Mouse (Mus musculus) ES-Bruce4 (cell line): ENCODE measurements around the gene Psg28. TPM values are rescaled to one million over a fixed set of nuclear protein-coding genes. Genes with fewer than 3 reads are reported as not detected.
"Not testable (repeated sequence)": the region's sequence is repeated elsewhere in the genome, so short reads cannot be mapped to it uniquely, and the experiment has no call there.

ENCODE experiments used
- H3K27ac ChIP-seq: 2 replicates; pipeline ENCODE4 v1.5.1; 2012; ENCODE audit warnings: low read length, inconsistent platforms; ENCODE audit not compliant: insufficient read depth
- H3K27me3 ChIP-seq: 2 replicates; pipeline ENCODE4 v1.6.1; 2012; ENCODE audit warnings: mild to moderate bottlenecking, low read length, inconsistent platforms; ENCODE audit not compliant: control insufficient read depth, poor library complexity, insufficient read depth, severe bottlenecking
- H3K36me3 ChIP-seq: 2 replicates; pipeline ENCODE4 v1.6.1; 2012; ENCODE audit warnings: inconsistent platforms, mild to moderate bottlenecking, low read length, moderate library complexity; ENCODE audit not compliant: control insufficient read depth, poor library complexity, insufficient read depth, severe bottlenecking
- H3K4me1 ChIP-seq: one replicate; pipeline ENCODE4 v1.8.1; 2011; ENCODE audit warnings: low read length; ENCODE audit not compliant: control insufficient read depth, insufficient read depth
- H3K4me3 ChIP-seq: 2 replicates; pipeline ENCODE4 v1.5.1; 2011; ENCODE audit warnings: low read depth, mild to moderate bottlenecking, low read length
- H3K9ac ChIP-seq: 2 replicates; pipeline ENCODE4 v1.6.1; 2012; ENCODE audit warnings: low read depth, mild to moderate bottlenecking, inconsistent platforms; ENCODE audit not compliant: poor library complexity, severe bottlenecking
- H3K9me3 ChIP-seq: replicated peaks from 2 replicates; pipeline ENCODE4 v1.6.1; 2012; ENCODE audit warnings: mild to moderate bottlenecking, low read length, inconsistent platforms; ENCODE audit not compliant: control insufficient read depth, poor library complexity, insufficient read depth, severe bottlenecking
- CTCF ChIP-seq: IDR thresholded peaks from one replicate; pipeline ENCODE4 v1.8.1; 2011; ENCODE audit warnings: low read depth, low read length
- EP300 ChIP-seq: IDR thresholded peaks from 2 replicates; pipeline ENCODE4 v1.6.1; 2011; ENCODE audit warnings: low read depth, low read length; ENCODE audit not compliant: insufficient read depth
- POLR2A ChIP-seq: IDR thresholded peaks from one replicate; pipeline ENCODE4 v1.8.1; 2011; ENCODE audit warnings: low read length; ENCODE audit not compliant: insufficient read depth
- polyA plus RNA-seq: library from polyadenylated mRNA; stranded (reverse); fragments of >200 nt; gene quantifications from 2 replicates; pipeline ENCODE4 v1.2.4, GENCODE M21; 2011; ENCODE audit warnings: low read depth; ENCODE audit not compliant: missing spikeins, insufficient read depth, insufficient read length

Psg28 gene
- 0.47 and 1.1 TPM in 2 replicates for polyA plus RNA-seq

GRCm38 (mm10) chr7:18431941-18432340, at the start of gene Psg28:
Psg28 (minus strand) TSS chr7:18432041.
- H3K9me3 ChIP-seq, H3K27me3 ChIP-seq, H3K27ac ChIP-seq, H3K4me3 ChIP-seq, H3K36me3 ChIP-seq, H3K9ac ChIP-seq, H3K4me1 ChIP-seq: not testable (repeated sequence)

- Histone ChIP-seq H3K9me3 (peaks cover 19% of the 10 kb centered on the region), H3K36me3 (no peaks in the 10 kb centered on the region), H3K27ac (no peak overlapping the region), H3K9ac (no peak overlapping the region), H3K27me3 (no peaks in the 10 kb centered on the region), H3K4me1 (no peaks in the 10 kb centered on the region), H3K4me3 (peak overlapping the region; percentile 35)
- TF ChIP-seq POLR2A, result no peak
- TF ChIP-seq EP300, result no peak
- TF ChIP-seq CTCF, result no peak
These were observed 28.4 kb downstream of the Psg28 start for GRCm38 (mm10) chr7:18403407-18403806.

GRCm38 (mm10) chr7:18402527-18403237, 29.2 kb downstream of the Psg28 start:
- no peaks in the 10 kb centered on the region for H3K36me3 ChIP-seq
- no peak overlapping the region for H3K9ac ChIP-seq
- H3K9me3 ChIP-seq, result peaks cover 14% of the 10 kb centered on the region
- TF ChIP-seq POLR2A (no peak), EP300 (no peak), CTCF (no peak)
- H3K4me1 ChIP-seq, result no peaks in the 10 kb centered on the region
- H3K27ac ChIP-seq, result no peak overlapping the region
- peak overlapping the region; percentile 46 for H3K4me3 ChIP-seq
- no peaks in the 10 kb centered on the region for H3K27me3 ChIP-seq

GRCm38 (mm10) chr7:18391483-18391882, 40.4 kb downstream of the Psg28 start:
- H3K36me3 ChIP-seq, H3K4me1 ChIP-seq, H3K9me3 ChIP-seq, H3K4me3 ChIP-seq, H3K9ac ChIP-seq, H3K27ac ChIP-seq, H3K27me3 ChIP-seq: not testable (repeated sequence)

- Histone ChIP-seq H3K9me3 (peaks cover 28% of the 10 kb centered on the region), H3K4me1 (no peaks in the 10 kb centered on the region), H3K27ac (no peak overlapping the region), H3K9ac (no peak overlapping the region), H3K27me3 (no peaks in the 10 kb centered on the region), H3K4me3 (no peak overlapping the region), H3K36me3 (no peaks in the 10 kb centered on the region)
- no peak for TF ChIP-seq EP300
- TF ChIP-seq CTCF, result no peak
- TF ChIP-seq POLR2A, result no peak
These were observed 53.5 kb downstream of the Psg28 start for GRCm38 (mm10) chr7:18378295-18378694.

Other genes with a start within 250 kb of the Psg28 start
- gene Mill1, start 186.7 kb downstream of the Psg28 start, polyA plus RNA-seq, result not detected in 2 replicates
- gene Psg18, start 77.0 kb downstream of the Psg28 start, polyA plus RNA-seq, result 0.73 and 2.7 TPM in 2 replicates
- gene Psg26, start 52.1 kb upstream of the Psg28 start, polyA plus RNA-seq, result not detected in 2 replicates
- gene Psg25, start 100.2 kb upstream of the Psg28 start, polyA plus RNA-seq, result 0.40 TPM in 1 of 2 replicates, not detected in the other
- gene Psg27, start 135.3 kb upstream of the Psg28 start, polyA plus RNA-seq, result 0.90 and 4.1 TPM in 2 replicates
- 0.68 and 2.2 TPM in 2 replicates for gene Psg23, start 184.5 kb upstream of the Psg28 start, polyA plus RNA-seq
- gene Psg21, start 224.7 kb upstream of the Psg28 start, polyA plus RNA-seq, result 3.3 and 9.5 TPM in 2 replicates